Mouse (Mus musculus): ENCODE measurements around the gene Aknad1. TPM values are rescaled to one million over a fixed set of nuclear protein-coding genes. Genes with fewer than 3 reads are reported as not detected.

The Aknad1 gene
- total RNA-seq, 2 experiments from 2014 or later = 1.0 to 1.3 TPM

Other genes with a start within 250 kb of the Aknad1 start
- gene 1700013F07Rik, start 205.5 kb upstream of the Aknad1 start, total RNA-seq (2014; fragmentation: Nextera tagmentation) = not detected in 2 replicates
- gene 1700013F07Rik, start 205.5 kb upstream of the Aknad1 start, total RNA-seq (2017) = not detected in 2 replicates
- gene 5330417C22Rik, start 203.1 kb upstream of the Aknad1 start, total RNA-seq (2014; fragmentation: Nextera tagmentation) = 0.49 TPM in 1 of 2 replicates, not detected in the other
- gene 5330417C22Rik, start 203.1 kb upstream of the Aknad1 start, total RNA-seq (2017) = 5.0 TPM in 1 of 2 replicates, not detected in the other
- 8.1 and 15.6 TPM in 2 replicates for gene Tmem167b, start 177.2 kb upstream of the Aknad1 start, total RNA-seq (2014; fragmentation: Nextera tagmentation)
- 29.1 and 36.7 TPM in 2 replicates for gene Tmem167b, start 177.2 kb upstream of the Aknad1 start, total RNA-seq (2017)
- gene Taf13, start 168.0 kb upstream of the Aknad1 start, total RNA-seq (2014; fragmentation: Nextera tagmentation) = 8.2 and 16.8 TPM in 2 replicates
- gene Taf13, start 168.0 kb upstream of the Aknad1 start, total RNA-seq (2017) = 9.3 and 16.8 TPM in 2 replicates
- gene Wdr47, start 148.4 kb upstream of the Aknad1 start, total RNA-seq (2014; fragmentation: Nextera tagmentation) = 3.9 and 7.8 TPM in 2 replicates
- 5.4 and 19.6 TPM in 2 replicates for gene Wdr47, start 148.4 kb upstream of the Aknad1 start, total RNA-seq (2017)
- gene Clcc1, start 85.7 kb upstream of the Aknad1 start, total RNA-seq (2014; fragmentation: Nextera tagmentation) = 24.2 and 34.0 TPM in 2 replicates
- gene Clcc1, start 85.7 kb upstream of the Aknad1 start, total RNA-seq (2017) = 82.8 and 91.3 TPM in 2 replicates
- 35.5 and 68.2 TPM in 2 replicates for gene Gpsm2, start 17.3 kb upstream of the Aknad1 start, total RNA-seq (2014; fragmentation: Nextera tagmentation)
- 31.2 and 56.2 TPM in 2 replicates for gene Gpsm2, start 17.3 kb upstream of the Aknad1 start, total RNA-seq (2017)
- 46.7 and 47.5 TPM in 2 replicates for gene Stxbp3, start 100.9 kb downstream of the Aknad1 start, total RNA-seq (2014; fragmentation: Nextera tagmentation)
- 56.6 and 61.3 TPM in 2 replicates for gene Stxbp3, start 100.9 kb downstream of the Aknad1 start, total RNA-seq (2017)
- not detected in 2 replicates for gene Fndc7, start 150.3 kb downstream of the Aknad1 start, total RNA-seq (2014; fragmentation: Nextera tagmentation)
- gene Fndc7, start 150.3 kb downstream of the Aknad1 start, total RNA-seq (2017) = not detected in 2 replicates
- gene Prpf38b, start 172.1 kb downstream of the Aknad1 start, total RNA-seq (2014; fragmentation: Nextera tagmentation) = 138 and 220 TPM in 2 replicates
- 307 and 371 TPM in 2 replicates for gene Prpf38b, start 172.1 kb downstream of the Aknad1 start, total RNA-seq (2017)
- not detected in 2 replicates for gene Henmt1, start 200.2 kb downstream of the Aknad1 start, total RNA-seq (2014; fragmentation: Nextera tagmentation)
- not detected in 2 replicates for gene Henmt1, start 200.2 kb downstream of the Aknad1 start, total RNA-seq (2017)
- not detected in 2 replicates for gene Gm9857, start 200.8 kb downstream of the Aknad1 start, total RNA-seq (2014; fragmentation: Nextera tagmentation)
- not detected in 2 replicates for gene Gm9857, start 200.8 kb downstream of the Aknad1 start, total RNA-seq (2017)